Comparison of ENCODE assay signal across 9 mouse cellular contexts in the genomic region with DNA sequence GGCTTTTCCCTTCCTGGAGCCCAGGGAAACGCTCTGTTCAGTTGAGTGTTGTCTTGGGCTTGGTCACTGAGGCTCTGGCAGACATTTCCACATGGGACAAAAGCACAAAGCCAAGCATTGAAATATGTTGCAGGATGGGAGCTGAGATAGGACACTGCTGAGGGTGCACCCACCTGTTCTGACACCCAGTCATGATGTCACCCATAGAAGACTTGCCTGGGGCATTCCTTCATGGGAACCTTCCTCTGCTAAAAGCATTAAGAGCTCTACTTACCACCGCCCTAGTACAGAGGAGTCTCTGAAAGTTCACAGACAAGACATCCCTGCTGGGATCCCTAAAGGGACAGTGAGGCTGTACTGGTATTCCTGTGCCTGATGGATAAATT. TPM values are rescaled to one million over a fixed set of nuclear protein-coding genes. Genes with fewer than 3 reads are reported as not detected.
A peak's percentile ranks its signal among the peaks of the same experiment; 100 is the strongest.
DNase-seq lines count a peak whose midpoint lies in the region; ATAC-seq and TF ChIP-seq lines count a peak whose summit lies in the region.
"Had no signal": no experiment of that assay in that cellular context is flagged by ENCODE, and none has a peak within 500 bp of the region (broad histone marks: within the 10 kb centered on the region; RNA-seq: fewer than 3 reads in every experiment).

No protein-coding gene starts in this region.

- H3K27me3 ChIP-seq in hindbrain, embryonic 16.5 days (replicated peaks; ENCODE audit: control insufficient read depth, insufficient read depth, low read length): no peaks in the 10 kb centered on the region
- H3K27me3 ChIP-seq in midbrain, postnatal 0 days (ENCODE audit: insufficient read depth, low read length): no peaks in the 10 kb centered on the region

- H3K4me3 ChIP-seq in layer of hippocampus, adult 2 months: peak overlapping the region; percentile 85
- peak overlapping the region; percentile 81 for H3K4me3 ChIP-seq in cortical plate, adult 2 months (ENCODE audit: insufficient read depth, low read length)
- H3K4me3 ChIP-seq in hindbrain, embryonic 16.5 days (ENCODE audit: low read length): peak overlapping the region; percentile 98
- peak overlapping the region; percentile 99 for H3K4me3 ChIP-seq in midbrain, postnatal 0 days (ENCODE audit: low read depth, low read length)

- no peaks in the 10 kb centered on the region for H3K9me3 ChIP-seq in hindbrain, embryonic 16.5 days (ENCODE audit: control insufficient read depth, low read length)
- H3K9me3 ChIP-seq in midbrain, postnatal 0 days (ENCODE audit: low read length): no peaks in the 10 kb centered on the region

- no peak for TF ChIP-seq CTCF in layer of hippocampus, adult 2 months (conservative IDR thresholded peaks at IDR 0.05)
- TF ChIP-seq CTCF in cortical plate, adult 2 months (IDR thresholded peaks at IDR 0.05; ENCODE audit: extremely low read depth, insufficient read depth, low read length): no peak
- no peak for TF ChIP-seq CTCF in midbrain, postnatal 0 days (IDR thresholded peaks at IDR 0.05)

- H3K36me3 ChIP-seq in hindbrain, embryonic 16.5 days (ENCODE audit: control insufficient read depth, insufficient read depth, low read length): no peaks in the 10 kb centered on the region
- H3K36me3 ChIP-seq in midbrain, postnatal 0 days (ENCODE audit: insufficient read depth, low read length): no peaks in the 10 kb centered on the region

- H3K4me2 ChIP-seq in hindbrain, embryonic 16.5 days (ENCODE audit: low read length): peak overlapping the region; percentile 93
- H3K4me2 ChIP-seq in midbrain, postnatal 0 days (ENCODE audit: low read depth, low read length, poor library complexity, severe bottlenecking): peak overlapping the region; percentile 84

- ATAC-seq in hindbrain, embryonic 16.5 days: no peak
- no peak for ATAC-seq in midbrain, postnatal 0 days (ENCODE audit: low FRiP score)

- 37% methylated on average over 2 of the region's 2 CpGs for WGBS in hindbrain, embryonic 16.5 days
- WGBS in midbrain, postnatal 0 days: 35% methylated on average over 2 of the region's 2 CpGs

- H3K9ac ChIP-seq in hindbrain, embryonic 16.5 days (ENCODE audit: low read depth, low read length): peak overlapping the region; percentile 99
- peak overlapping the region; percentile 99 for H3K9ac ChIP-seq in midbrain, postnatal 0 days (replicated peaks; ENCODE audit: low read length, poor library complexity, severe bottlenecking)

- TF ChIP-seq POLR2A in cortical plate, adult 2 months (IDR thresholded peaks at IDR 0.05; ENCODE audit: extremely low read depth, insufficient read depth, low read length): no peak

- peak overlapping the region; percentile 4; the same call in 1 of the 2 replicates for H3K27ac ChIP-seq in layer of hippocampus, adult 2 months
- no peak overlapping the region for H3K27ac ChIP-seq in cortical plate, adult 2 months (ENCODE audit: insufficient read depth, low read length)
- no peak overlapping the region for H3K27ac ChIP-seq in hindbrain, embryonic 16.5 days (ENCODE audit: low read depth, low read length)
- H3K27ac ChIP-seq in midbrain, postnatal 0 days (ENCODE audit: low read depth, low read length): 0 out of 2 replicates have a peak overlapping the region, but pooled peaks have one; percentile 98

- no peak for DNase-seq in layer of hippocampus, adult 2 months (ENCODE audit: low spot score in 2 of 2)
- DNase-seq in layer of hippocampus, postnatal 14 days (ENCODE audit: low spot score in 2 of 2): no peak
- no peak for DNase-seq in midbrain, postnatal 0 days (ENCODE audit: low spot score)
- DNase-seq in urinary bladder, postnatal 4 days (ENCODE audit: low spot score in 2 of 2): no peak
- DNase-seq in layer of hippocampus, adult 9-10 months (ENCODE audit: low spot score): no peak
- no peak for DNase-seq in thymus, postnatal 36 days

- peaks cover 9% of the 10 kb centered on the region for H3K4me1 ChIP-seq in cortical plate, adult 2 months (ENCODE audit: control insufficient read depth, insufficient read depth, low read length)
- peaks cover 24% of the 10 kb centered on the region for H3K4me1 ChIP-seq in hindbrain, embryonic 16.5 days (ENCODE audit: control insufficient read depth, insufficient read depth, low read depth, low read length)
- peaks cover 10% of the 10 kb centered on the region; the same call in 1 of the 2 replicates for H3K4me1 ChIP-seq in midbrain, postnatal 0 days (ENCODE audit: insufficient read depth, low read length)

RNA-seq across cellular contexts. Expression of gene Gm20518, which starts 1.1 kb away (rescaled TPM):
- 1 to 10 TPM; 2.2 to 2.6 TPM for total RNA-seq in layer of hippocampus, adult 2 months (2021)
- total RNA-seq in layer of hippocampus, postnatal 14 days (2021): 1 to 10 TPM; 1.9 to 2.4 TPM
- polyA plus RNA-seq in cortical plate, adult 2 months (2012; rRNA removed): 2.6 and 3.0 TPM in 2 replicates
- polyA plus RNA-seq in hindbrain, embryonic 16.5 days (2015; fragmentation: Nextera tagmentation; extraction: Ambion mirVana): 0.29 and 0.36 TPM in 2 replicates
- total RNA-seq in midbrain, postnatal 0 days (2014; rRNA removed): 0.66 and 1.6 TPM in 2 replicates
- 0.15 and 0.25 TPM in 2 replicates for polyA plus RNA-seq in midbrain, postnatal 0 days (2015; fragmentation: Nextera tagmentation; extraction: Ambion mirVana)

RNA-seq across cellular contexts. Expression of gene Tssk1, which starts 3.7 kb away (rescaled TPM):
- not detected for total RNA-seq in layer of hippocampus, adult 2 months (2021)
- total RNA-seq in layer of hippocampus, postnatal 14 days (2021): not detected
- 0.08 and 0.10 TPM in 2 replicates for polyA plus RNA-seq in cortical plate, adult 2 months (2012; rRNA removed)
- 0.05 TPM in 1 of 2 replicates, not detected in the other for polyA plus RNA-seq in hindbrain, embryonic 16.5 days (2015; fragmentation: Nextera tagmentation; extraction: Ambion mirVana)
- not detected in 2 replicates for total RNA-seq in midbrain, postnatal 0 days (2014; rRNA removed)
- polyA plus RNA-seq in midbrain, postnatal 0 days (2015; fragmentation: Nextera tagmentation; extraction: Ambion mirVana): 0.07 TPM in 1 of 2 replicates, not detected in the other

RNA-seq across cellular contexts. Expression of gene Dgcr2, which starts 8.0 kb away (rescaled TPM):
- total RNA-seq in layer of hippocampus, adult 2 months (2021): 100 to 1,000 TPM; 104 to 112 TPM
- total RNA-seq in layer of hippocampus, postnatal 14 days (2021): 100 to 1,000 TPM; 105 to 111 TPM
- 81.0 and 83.6 TPM in 2 replicates for polyA plus RNA-seq in cortical plate, adult 2 months (2012; rRNA removed)
- polyA plus RNA-seq in hindbrain, embryonic 16.5 days (2015; fragmentation: Nextera tagmentation; extraction: Ambion mirVana): 105 and 116 TPM in 2 replicates
- 161 and 178 TPM in 2 replicates for total RNA-seq in midbrain, postnatal 0 days (2014; rRNA removed)
- 94.0 and 95.9 TPM in 2 replicates for polyA plus RNA-seq in midbrain, postnatal 0 days (2015; fragmentation: Nextera tagmentation; extraction: Ambion mirVana)

RNA-seq across cellular contexts. Expression of gene Tssk2, which starts 8.1 kb away (rescaled TPM):
- total RNA-seq in layer of hippocampus, adult 2 months (2021): not detected
- not detected for total RNA-seq in layer of hippocampus, postnatal 14 days (2021)
- polyA plus RNA-seq in cortical plate, adult 2 months (2012; rRNA removed): not detected in 2 replicates
- polyA plus RNA-seq in hindbrain, embryonic 16.5 days (2015; fragmentation: Nextera tagmentation; extraction: Ambion mirVana): 0.11 TPM in 1 of 2 replicates, not detected in the other
- total RNA-seq in midbrain, postnatal 0 days (2014; rRNA removed): not detected in 2 replicates
- polyA plus RNA-seq in midbrain, postnatal 0 days (2015; fragmentation: Nextera tagmentation; extraction: Ambion mirVana): not detected in 2 replicates
- polyA plus RNA-seq: large intestine, adult 2 months had no signal

RNA-seq across cellular contexts. Expression of gene Ess2, which starts 20.8 kb away (rescaled TPM):
- 10 to 100 TPM; 33.1 to 33.3 TPM for total RNA-seq in layer of hippocampus, adult 2 months (2021)
- 10 to 100 TPM; 27.8 to 32.2 TPM for total RNA-seq in layer of hippocampus, postnatal 14 days (2021)
- 39.7 and 46.3 TPM in 2 replicates for polyA plus RNA-seq in cortical plate, adult 2 months (2012; rRNA removed)
- 41.8 and 46.2 TPM in 2 replicates for polyA plus RNA-seq in hindbrain, embryonic 16.5 days (2015; fragmentation: Nextera tagmentation; extraction: Ambion mirVana)
- total RNA-seq in midbrain, postnatal 0 days (2014; rRNA removed): 40.4 and 52.2 TPM in 2 replicates
- polyA plus RNA-seq in midbrain, postnatal 0 days (2015; fragmentation: Nextera tagmentation; extraction: Ambion mirVana): 41.3 and 43.4 TPM in 2 replicates

Comparison
In these comparisons a context has a peak if more than half of its experiments do, and no peak if none do; other contexts are left out.
1. H3K27ac ChIP-seq: peak in layer of hippocampus, adult 2 months (single experiment) and midbrain, postnatal 0 days (single experiment); none in cortical plate, adult 2 months (single experiment) and hindbrain, embryonic 16.5 days (single experiment).
2. Peak in every context shown above with its lines, with median percentiles within 50 percentile points of each other: H3K4me3 ChIP-seq.